Mouse (Mus musculus) spleen, adult 2 months (tissue): Measurements from ENCODE around the gene Ulk4.

Experiments
- CTCF ChIP-seq: fragments of 200-500 bp; IDR thresholded peaks from 2 replicates; pipeline ENCODE4 v1.5.1; 2011; ENCODE audit warnings: mild to moderate bottlenecking, inconsistent platforms; ENCODE audit not compliant: insufficient read depth, insufficient read length, insufficient replicate concordance; ENCODE audit errors: extremely low read depth
- POLR2A ChIP-seq: fragments of 200-500 bp; IDR thresholded peaks from 2 replicates; pipeline ENCODE4 v1.6.1; 2011; ENCODE audit warnings: low read depth, low read length, inconsistent platforms

GRCm38 (mm10) chr9:121218636-121219035 lies 58.4 kb downstream of the Ulk4 start:
- TF ChIP-seq CTCF = no peak
- no peak for TF ChIP-seq POLR2A
